Mouse (Mus musculus) forebrain, embryonic 14.5 days (tissue): ENCODE results near the gene Mphosph6. TPM values are rescaled to one million over a fixed set of nuclear protein-coding genes. Genes with fewer than 3 reads are reported as not detected.

Experiments
- ATAC-seq: fragments of 200-750 bp; cut with Nextera tagmentation; 2 replicates; pipeline ENCODE4 v1.8.0; 2017; ENCODE audit warnings: mild to moderate bottlenecking, moderate library complexity
- DNase-seq: peaks from one replicate; pipeline ENCODE4 v3.0.0-alpha.2; 2015; ENCODE audit warnings: low spot score
- H3K27ac ChIP-seq: fragments of 300-500 bp; sonication (generic); 2 replicates; pipeline ENCODE4 v1.5.1; 2014; ENCODE audit warnings: low read depth, mild to moderate bottlenecking, control low read depth, low read length, moderate library complexity
- H3K27me3 ChIP-seq: fragments of 300-500 bp; sonication (generic); replicated peaks from 2 replicates; pipeline ENCODE4 v1.6.1; 2014; ENCODE audit warnings: low read length, control low read depth, mixed read lengths; ENCODE audit not compliant: control insufficient read depth, insufficient read depth
- H3K36me3 ChIP-seq: fragments of 300-500 bp; sonication (generic); 2 replicates; pipeline ENCODE4 v1.6.1; 2014; ENCODE audit warnings: low read length, control low read depth; ENCODE audit not compliant: control insufficient read depth, insufficient read depth
- H3K4me1 ChIP-seq: fragments of 300-500 bp; sonication (generic); 2 replicates; pipeline ENCODE4 v1.6.1; 2014; ENCODE audit warnings: antibody characterized with exemption, low read length, control low read depth; ENCODE audit not compliant: control insufficient read depth, insufficient read depth
- H3K4me2 ChIP-seq: fragments of 300-500 bp; sonication (generic); 2 replicates; pipeline ENCODE4 v1.6.1; 2014; ENCODE audit warnings: mild to moderate bottlenecking, control low read depth, low read length
- H3K4me3 ChIP-seq: fragments of 300-500 bp; sonication (generic); 2 replicates; pipeline ENCODE4 v1.5.1; 2014; ENCODE audit warnings: low read depth, low read length, control low read depth
- H3K9ac ChIP-seq: fragments of 300-500 bp; sonication (generic); 2 replicates; pipeline ENCODE4 v1.6.1; 2014; ENCODE audit warnings: mild to moderate bottlenecking, low read length, control low read depth, moderate library complexity
- H3K9me3 ChIP-seq: fragments of 300-500 bp; sonication (generic); replicated peaks from 2 replicates; pipeline ENCODE4 v1.6.1; 2016; ENCODE audit warnings: low read length, control low read depth, mixed read lengths; ENCODE audit not compliant: control insufficient read depth
- WGBS: fragments of 180-500 bp; shearing (Covaris S2); extraction: QIAGEN DNeasy Blood & Tissue Kit; methylation state at CpG from one replicate; pipeline ENCODE4 v1.1.7; 2014; 5-methylcytosine and 5-hydroxymethylcytosine counted together
- polyA plus RNA-seq: library from polyadenylated mRNA; unstranded; fragments of >200 nt; fragmentation: Nextera tagmentation; extraction: Ambion mirVana; gene quantifications from 2 replicates; pipeline ENCODE4 v1.2.1, GENCODE M21; 2014

The Mphosph6 gene
- polyA plus RNA-seq, result 41.9 and 43.4 TPM in 2 replicates

DNA sequence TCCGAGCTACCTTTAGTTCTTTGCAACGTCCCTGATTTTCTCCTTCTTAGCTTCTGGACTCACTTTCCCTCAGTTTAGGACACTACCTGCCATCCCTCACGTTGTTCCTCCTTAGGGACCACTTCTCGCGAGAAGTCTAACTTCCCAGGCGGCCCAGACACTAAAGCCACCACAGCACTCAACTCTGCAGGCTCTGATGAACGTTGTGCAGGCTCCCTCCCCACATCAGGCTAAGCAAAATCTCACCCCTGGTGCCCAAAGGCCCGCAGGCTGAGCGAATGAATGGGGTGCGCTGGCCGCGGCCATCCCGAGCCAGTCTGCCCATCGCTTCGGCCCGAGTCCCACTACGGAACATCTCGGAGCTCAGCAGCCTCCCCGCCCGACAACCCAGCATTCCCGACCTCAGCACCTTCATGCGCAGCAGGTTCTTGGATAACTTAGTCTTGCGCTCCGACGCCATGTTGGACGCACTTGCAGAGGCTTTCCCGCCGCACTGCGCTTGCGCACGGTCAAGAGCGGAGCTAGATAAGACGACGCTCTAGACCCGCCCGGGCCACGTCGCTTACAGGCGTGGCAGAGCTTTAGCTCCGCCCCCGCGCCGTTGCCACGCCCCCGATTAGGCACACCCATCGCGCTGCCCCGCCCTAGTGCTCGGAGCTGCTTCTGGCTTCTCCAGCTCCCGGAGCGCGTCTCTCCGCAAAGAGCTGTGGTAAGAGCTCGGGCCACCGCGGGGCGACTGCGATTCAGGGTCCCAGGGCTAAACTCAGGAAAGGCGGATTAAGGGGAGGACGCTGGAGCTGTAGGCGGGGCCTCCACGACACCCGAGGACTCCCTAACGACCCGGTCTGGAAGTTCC, at the start of gene Mphosph6:
Gene Mphosph6 (minus strand): TSS at position 501 of the 856 bp plus-strand sequence.
- Histone ChIP-seq H3K9me3 (no peaks in the 10 kb centered on the region), H3K4me1 (peaks cover 10% of the 10 kb centered on the region), H3K4me2 (peak within 1 kb of the TSS; percentile 68), H3K9ac (peak within 1 kb of the TSS; percentile 81), H3K36me3 (peaks cover 16% of the 10 kb centered on the region; the same call in 1 of the 2 replicates), H3K4me3 (peak within 1 kb of the TSS; percentile 78), H3K27me3 (no peaks in the 10 kb centered on the region), H3K27ac (peak within 1 kb of the TSS; percentile 75)
- ATAC-seq (peak; percentile 99), DNase-seq (peak; percentile 99)
- WGBS, result 1% methylated on average over 65 of the region's 65 CpGs

GRCm38 (mm10) chr8:117850420-117850819, 48.7 kb upstream of the Mphosph6 start:
- H3K4me3 ChIP-seq, result no peak overlapping the region
- no peaks in the 10 kb centered on the region for H3K36me3 ChIP-seq
- no peak overlapping the region for H3K4me2 ChIP-seq
- DNase-seq (no peak), ATAC-seq (no peak)
- 84% methylated on average over 10 of the region's 10 CpGs for WGBS
- no peak overlapping the region for H3K9ac ChIP-seq
- H3K9me3 ChIP-seq, result no peaks in the 10 kb centered on the region
- no peak overlapping the region for H3K27ac ChIP-seq
- no peaks in the 10 kb centered on the region for H3K27me3 ChIP-seq
- H3K4me1 ChIP-seq, result no peaks in the 10 kb centered on the region

DNA sequence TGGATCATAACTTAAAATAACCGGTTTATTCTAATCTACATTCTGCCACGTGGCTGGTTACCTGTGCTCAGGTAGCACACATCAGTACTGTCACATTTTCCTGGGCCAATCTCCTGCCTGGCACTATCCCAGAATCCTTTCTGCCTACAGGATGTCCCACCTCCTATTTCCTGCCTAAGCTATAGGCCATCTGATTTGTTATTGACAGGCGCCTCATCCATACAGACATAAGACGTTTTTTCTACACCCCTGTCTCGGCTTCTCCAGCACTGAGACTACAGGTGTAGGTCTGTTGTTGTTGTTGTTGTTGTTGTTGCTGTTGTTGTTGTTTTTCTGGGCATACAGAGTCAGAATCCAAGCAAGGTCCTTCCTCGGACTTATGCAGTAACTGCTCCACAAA, 46.1 kb upstream of the Mphosph6 start:
- Histone ChIP-seq H3K4me1 (no peaks in the 10 kb centered on the region), H3K27ac (no peak overlapping the region), H3K9ac (no peak overlapping the region), H3K27me3 (no peaks in the 10 kb centered on the region), H3K4me3 (no peak overlapping the region), H3K36me3 (no peaks in the 10 kb centered on the region), H3K9me3 (no peaks in the 10 kb centered on the region), H3K4me2 (no peak overlapping the region)
- ATAC-seq (no peak), DNase-seq (no peak)
- 91% methylated on average over 6 of the region's 6 CpGs for WGBS

- Histone ChIP-seq H3K9ac (no peak overlapping the region), H3K36me3 (no peaks in the 10 kb centered on the region), H3K27me3 (no peaks in the 10 kb centered on the region), H3K27ac (no peak overlapping the region), H3K4me1 (no peaks in the 10 kb centered on the region), H3K4me2 (no peak overlapping the region), H3K4me3 (no peak overlapping the region), H3K9me3 (no peaks in the 10 kb centered on the region)
- 83% methylated on average over 8 of the region's 8 CpGs for WGBS
- DNase-seq (no peak), ATAC-seq (no peak)
Observed at GRCm38 (mm10) chr8:117843694-117844093, 42.0 kb upstream of the Mphosph6 start.

DNA sequence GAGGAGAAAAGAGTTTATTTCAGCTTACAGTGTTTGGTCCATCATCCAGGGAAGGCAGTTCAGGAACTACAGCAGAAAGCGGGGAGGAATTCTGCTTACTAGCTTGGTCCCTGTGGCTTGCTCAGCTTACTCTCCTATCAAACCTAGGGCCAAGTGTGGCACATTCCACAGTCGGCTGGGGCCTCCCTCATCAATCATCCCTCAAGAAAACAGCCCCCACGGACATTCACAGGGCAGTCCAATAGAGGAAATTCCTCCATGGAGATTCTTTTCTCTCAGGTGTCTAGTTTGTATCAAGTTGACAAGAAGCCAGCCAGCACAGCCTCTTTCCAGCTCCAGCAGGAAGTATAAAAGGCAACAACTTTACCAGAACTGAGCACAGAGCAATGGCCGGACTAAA, 11.8 kb upstream of the Mphosph6 start:
- no peak overlapping the region for H3K27ac ChIP-seq
- no peak overlapping the region for H3K4me3 ChIP-seq
- ATAC-seq (no peak), DNase-seq (no peak)
- WGBS, result 78% methylated on average over 4 of the region's 4 CpGs
- H3K27me3 ChIP-seq, result no peaks in the 10 kb centered on the region
- H3K9me3 ChIP-seq, result no peaks in the 10 kb centered on the region
- no peaks in the 10 kb centered on the region for H3K4me1 ChIP-seq
- no peak overlapping the region for H3K9ac ChIP-seq
- H3K36me3 ChIP-seq, result no peaks in the 10 kb centered on the region
- H3K4me2 ChIP-seq, result no peak overlapping the region

DNA sequence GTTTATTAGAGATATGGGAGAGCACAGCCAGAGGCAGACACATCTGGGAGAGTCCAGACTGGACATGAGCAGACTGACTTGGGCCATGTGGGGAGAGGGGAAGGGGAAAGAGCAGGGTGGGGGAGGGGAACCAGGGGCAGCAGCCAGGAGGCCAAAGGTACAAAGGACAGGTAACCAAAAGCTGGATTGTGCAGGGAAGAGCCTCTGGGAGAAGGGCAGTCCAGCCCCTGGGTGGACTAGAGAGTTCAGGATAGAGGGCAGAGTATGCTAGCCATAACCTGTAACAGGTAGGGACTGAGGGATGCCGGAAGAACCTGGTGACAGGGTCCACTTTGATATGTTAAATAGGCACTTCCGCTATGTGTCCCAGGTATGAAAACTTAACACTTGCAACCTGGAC, 8.9 kb upstream of the Mphosph6 start:
- H3K27me3 ChIP-seq, result no peaks in the 10 kb centered on the region
- H3K27ac ChIP-seq, result no peak overlapping the region
- DNase-seq (no peak), ATAC-seq (no peak)
- H3K4me1 ChIP-seq, result no peaks in the 10 kb centered on the region
- H3K36me3 ChIP-seq, result no peaks in the 10 kb centered on the region
- no peak overlapping the region for H3K9ac ChIP-seq
- no peak overlapping the region for H3K4me3 ChIP-seq
- H3K9me3 ChIP-seq, result no peaks in the 10 kb centered on the region
- no peak overlapping the region for H3K4me2 ChIP-seq
- 91% methylated on average over 2 of the region's 2 CpGs for WGBS

- no peak overlapping the region for H3K4me3 ChIP-seq
- ATAC-seq (no peak), DNase-seq (no peak)
- peaks cover 6% of the 10 kb centered on the region for H3K4me1 ChIP-seq
- H3K36me3 ChIP-seq, result no peaks in the 10 kb centered on the region
- 87% methylated on average over 5 of the region's 5 CpGs for WGBS
- no peak overlapping the region for H3K4me2 ChIP-seq
- H3K9me3 ChIP-seq, result no peaks in the 10 kb centered on the region
- H3K27me3 ChIP-seq, result no peaks in the 10 kb centered on the region
- H3K27ac ChIP-seq, result no peak overlapping the region
- no peak overlapping the region for H3K9ac ChIP-seq
Observed at GRCm38 (mm10) chr8:117805419-117805818, 3.7 kb upstream of the Mphosph6 start.

- H3K4me3 ChIP-seq, result peak overlapping the region; percentile 78
- H3K9me3 ChIP-seq, result no peaks in the 10 kb centered on the region
- ATAC-seq, result peak; percentile 71
Observed at GRCm38 (mm10) chr8:117802299-117802689, 551 bp upstream of the Mphosph6 start.

DNA sequence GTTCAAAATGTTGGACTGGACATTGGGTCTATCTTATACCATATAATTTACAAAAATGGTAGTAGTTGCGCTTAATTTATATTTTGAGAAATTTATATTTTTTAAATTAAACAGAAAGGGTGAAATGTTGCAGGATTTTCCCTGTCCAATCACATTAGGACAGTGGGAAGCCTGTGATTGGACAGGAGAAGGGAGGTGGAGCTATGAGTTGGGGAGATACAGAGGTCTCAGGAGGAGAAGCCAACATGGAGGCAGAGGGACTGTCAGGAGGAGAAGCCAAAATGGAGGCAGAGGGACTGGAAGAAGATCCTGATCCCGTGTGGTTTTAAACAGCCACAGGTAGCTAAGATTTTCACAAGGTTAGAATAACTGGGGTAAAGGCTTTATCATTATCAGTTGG, 3.7 kb downstream of the Mphosph6 start:
- H3K27ac ChIP-seq, result no peak overlapping the region
- 99% methylated on average over 2 of the region's 2 CpGs for WGBS

More at GRCm38 (mm10) chr8:117802299-117802689, 551 bp upstream of the Mphosph6 start:
- no peak for DNase-seq
- Histone ChIP-seq H3K27me3 (no peaks in the 10 kb centered on the region), H3K27ac (peak overlapping the region; percentile 52), H3K36me3 (peaks cover 9% of the 10 kb centered on the region; the same call in 1 of the 2 replicates), H3K4me1 (peaks cover 10% of the 10 kb centered on the region), H3K4me2 (peak overlapping the region; percentile 68), H3K9ac (peak overlapping the region; percentile 57)
- 2% methylated on average over 11 of the region's 11 CpGs for WGBS

More for the DNA sequence above, 3.7 kb downstream of the Mphosph6 start:
- H3K4me2 ChIP-seq, result no peak overlapping the region
- H3K4me1 ChIP-seq, result peaks cover 10% of the 10 kb centered on the region
- H3K9ac ChIP-seq, result no peak overlapping the region
- no peak overlapping the region for H3K4me3 ChIP-seq
- no peaks in the 10 kb centered on the region for H3K27me3 ChIP-seq
- DNase-seq, result no peak
- ATAC-seq, result no peak
- H3K36me3 ChIP-seq, result peaks cover 38% of the 10 kb centered on the region
- no peaks in the 10 kb centered on the region for H3K9me3 ChIP-seq
